Mouse (Mus musculus) G1E (cell line): Measurements from ENCODE around the gene Fezf1.

Source experiments
- CTCF ChIP-seq: IDR thresholded peaks from 2 replicates; pipeline ENCODE4 v1.5.1; 2012; ENCODE audit warnings: low read depth, low read length, inconsistent platforms, mixed read lengths
- GATA1 ChIP-seq: IDR thresholded peaks from 2 replicates; pipeline ENCODE4 v1.6.1; 2012; ENCODE audit warnings: borderline replicate concordance, low read length, inconsistent platforms, mixed read lengths
- POLR2AphosphoS5 ChIP-seq: IDR thresholded peaks from 2 replicates; pipeline ENCODE4 v1.6.1; 2012; ENCODE audit warnings: low read depth, low read length, inconsistent platforms; ENCODE audit not compliant: insufficient replicate concordance
- TAL1 ChIP-seq: conservative IDR thresholded peaks from 2 replicates; pipeline ENCODE4 v1.6.1; 2012; ENCODE audit warnings: low read depth, low read length, inconsistent platforms, mixed read lengths

DNA sequence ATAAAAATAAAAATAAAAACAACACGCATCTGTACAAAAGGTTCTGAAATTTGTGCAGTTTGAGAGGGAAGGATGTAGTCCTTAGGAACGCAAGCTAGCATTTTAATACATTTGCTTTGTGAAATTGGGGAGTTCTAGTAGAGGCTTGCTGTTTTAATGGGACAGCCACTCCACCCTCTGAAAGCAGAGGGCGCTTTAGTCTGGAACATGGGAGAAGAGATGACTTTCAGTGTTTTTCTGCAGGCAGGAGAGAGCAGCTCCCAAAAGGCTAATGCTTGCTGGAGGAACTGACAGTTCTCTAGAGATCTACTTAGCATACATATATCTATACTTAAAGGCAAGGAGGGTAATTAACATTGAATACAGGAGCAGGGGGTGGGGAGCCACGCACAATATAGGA, 40.4 kb downstream of the Fezf1 start:
- TF ChIP-seq CTCF: no peak
- TF ChIP-seq TAL1: no peak
- TF ChIP-seq GATA1: no peak
- no peak for TF ChIP-seq POLR2AphosphoS5
